Mouse (Mus musculus) testis, postnatal 10 days (tissue): Measurements from ENCODE around the gene Rara.

Experiments
- DNase-seq: peaks from one replicate; pipeline ENCODE4 v3.0.0; 2021; ENCODE audit warnings: low spot score

The Rara gene

GRCm38 (mm10) chr11:98998776-98999175 lies 71.2 kb downstream of the Rara start:
- no peak for DNase-seq

DNA sequence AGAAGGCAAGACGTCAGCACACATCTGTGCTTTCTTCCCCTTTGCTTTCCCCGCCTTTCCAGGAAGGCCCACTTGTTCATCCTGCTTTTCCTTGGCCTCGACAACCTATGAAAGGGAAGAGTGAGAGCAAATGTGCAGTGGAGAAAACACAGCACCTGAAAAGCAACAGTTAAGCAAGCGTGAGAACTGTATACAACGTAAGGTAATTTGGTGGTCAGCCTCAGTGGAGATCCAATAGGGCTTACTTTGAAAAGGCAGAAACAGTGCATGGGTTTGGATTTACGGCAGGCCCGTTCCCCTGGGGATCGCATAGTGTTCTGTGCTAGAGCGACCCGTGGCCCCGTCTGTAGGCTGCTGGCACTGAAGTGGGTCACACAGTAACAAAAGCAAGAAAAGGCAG lies 71.6 kb downstream of the Rara start:
- DNase-seq = no peak

DNA sequence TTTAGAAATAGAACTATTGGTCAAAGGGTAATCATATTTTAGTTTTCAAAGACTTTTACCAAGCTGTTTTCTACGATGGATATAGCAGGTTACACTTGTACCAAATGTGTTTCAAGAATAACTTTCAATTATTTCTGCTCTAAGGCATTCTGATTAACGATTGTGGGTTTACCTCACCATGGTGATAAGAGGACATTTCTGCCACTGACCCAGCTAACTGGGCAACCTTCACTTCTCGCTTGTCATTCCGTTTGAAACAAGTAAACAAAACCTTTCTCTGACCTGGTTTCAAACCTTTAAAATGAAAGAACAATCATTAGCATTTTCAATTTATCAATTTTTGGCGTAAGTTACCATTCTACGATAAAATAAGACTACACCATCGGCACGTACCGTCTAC lies 79.2 kb downstream of the Rara start:
- no peak for DNase-seq

GRCm38 (mm10) chr11:99010124-99010523 lies 82.5 kb downstream of the Rara start:
- DNase-seq = no peak

DNA sequence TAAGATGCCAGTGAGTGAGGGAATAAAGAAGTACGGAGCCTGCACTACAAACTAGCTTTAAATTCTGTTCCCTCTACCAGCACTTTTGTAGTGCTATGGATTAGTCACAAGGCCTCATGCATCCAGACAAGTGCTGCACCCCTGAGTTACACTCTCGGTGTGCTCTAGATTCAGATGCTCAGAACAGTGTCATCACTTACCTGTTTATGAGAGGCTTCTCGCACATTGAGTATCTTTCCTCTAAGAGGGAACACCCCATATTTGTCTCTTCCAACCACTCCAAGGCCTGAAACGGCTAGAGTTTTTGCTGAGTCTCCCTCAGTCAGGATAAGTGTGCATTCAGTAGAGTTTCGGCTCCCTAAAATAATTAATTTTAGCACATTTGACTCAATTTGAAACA lies 83.1 kb downstream of the Rara start:
- DNase-seq = no peak

- DNase-seq = no peak
These were observed 86.2 kb downstream of the Rara start for GRCm38 (mm10) chr11:99013856-99014255.

DNA sequence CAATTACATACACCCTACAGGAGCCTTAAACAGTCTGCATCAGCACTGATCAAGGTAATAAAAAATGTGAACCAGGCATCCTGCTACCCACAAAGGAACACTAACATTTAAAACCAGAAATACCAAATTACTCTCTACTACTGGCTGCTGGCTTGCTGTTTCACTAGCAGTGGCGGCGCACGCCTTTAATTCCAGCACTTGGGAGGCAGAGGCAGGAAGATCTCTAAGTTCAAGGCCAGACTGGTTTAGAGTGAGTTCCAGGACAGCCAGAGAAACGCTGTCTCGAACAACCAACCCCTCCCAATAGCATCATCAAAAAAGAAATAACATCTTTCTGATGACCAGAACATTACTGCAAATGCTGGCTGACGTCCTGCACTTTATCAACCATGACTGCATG lies 92.2 kb downstream of the Rara start:
- DNase-seq = no peak

- no peak for DNase-seq
These were observed 94.8 kb downstream of the Rara start for GRCm38 (mm10) chr11:99022384-99022933.

DNA sequence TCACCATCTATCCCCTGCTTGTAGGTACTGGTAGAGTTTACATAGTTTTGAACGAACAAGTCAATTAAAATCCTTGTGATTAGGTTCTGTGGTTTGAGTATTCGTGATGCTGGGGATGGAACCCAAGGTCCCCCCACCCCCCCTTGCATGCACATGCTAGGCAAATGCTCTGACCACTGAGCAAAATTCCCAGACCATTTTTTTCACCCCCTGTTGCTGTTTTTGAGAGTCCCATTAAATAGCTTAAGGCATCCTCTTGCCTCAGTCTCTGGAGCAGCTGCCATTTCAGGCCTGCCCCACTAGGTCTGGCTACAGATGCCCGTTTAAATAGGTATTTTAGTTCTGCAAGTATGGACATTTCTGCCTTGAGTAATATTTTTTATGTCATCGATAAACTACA lies 95.5 kb downstream of the Rara start:
- no peak for DNase-seq

GRCm38 (mm10) chr11:99023500-99024467 lies 96.2 kb downstream of the Rara start, which contains the start of gene Top2a:
Gene Top2a, minus strand, starts transcription at chr11:99024189.
- peak; percentile 89 for DNase-seq
